Mouse (Mus musculus): Measurements from ENCODE around the gene Asic1. TPM values are rescaled to one million over a fixed set of nuclear protein-coding genes. Genes with fewer than 3 reads are reported as not detected.
"Not testable (repeated sequence)": the region's sequence is repeated elsewhere in the genome, so short reads cannot be mapped to it uniquely, and the experiment has no call there.

Gene Asic1
- total RNA-seq, 2 experiments from 2014 or later: 29.6 to 32.0 TPM

DNA sequence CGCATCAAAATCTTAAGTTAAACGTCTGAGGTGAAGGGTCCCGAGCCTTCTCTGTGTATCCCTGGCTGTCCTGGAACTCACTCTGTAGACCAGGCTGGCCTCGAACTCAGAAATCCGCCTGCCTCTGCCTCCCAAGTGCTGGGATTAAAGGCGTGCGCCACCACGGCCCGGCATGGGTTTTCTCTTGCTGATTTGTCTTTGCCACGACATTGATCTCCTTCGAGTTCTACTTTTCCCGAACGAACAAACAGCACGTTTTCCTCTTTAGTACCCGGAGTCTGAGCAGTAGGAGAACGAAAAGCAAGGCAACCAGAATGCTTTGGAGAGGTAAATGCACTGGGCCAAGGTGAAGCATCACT is 31.5 kb downstream of the Asic1 start:
- DNase-seq (ENCODE audit: extremely low spot score in 1 of 2, low spot score in 1 of 2): not testable (repeated sequence)

DNA sequence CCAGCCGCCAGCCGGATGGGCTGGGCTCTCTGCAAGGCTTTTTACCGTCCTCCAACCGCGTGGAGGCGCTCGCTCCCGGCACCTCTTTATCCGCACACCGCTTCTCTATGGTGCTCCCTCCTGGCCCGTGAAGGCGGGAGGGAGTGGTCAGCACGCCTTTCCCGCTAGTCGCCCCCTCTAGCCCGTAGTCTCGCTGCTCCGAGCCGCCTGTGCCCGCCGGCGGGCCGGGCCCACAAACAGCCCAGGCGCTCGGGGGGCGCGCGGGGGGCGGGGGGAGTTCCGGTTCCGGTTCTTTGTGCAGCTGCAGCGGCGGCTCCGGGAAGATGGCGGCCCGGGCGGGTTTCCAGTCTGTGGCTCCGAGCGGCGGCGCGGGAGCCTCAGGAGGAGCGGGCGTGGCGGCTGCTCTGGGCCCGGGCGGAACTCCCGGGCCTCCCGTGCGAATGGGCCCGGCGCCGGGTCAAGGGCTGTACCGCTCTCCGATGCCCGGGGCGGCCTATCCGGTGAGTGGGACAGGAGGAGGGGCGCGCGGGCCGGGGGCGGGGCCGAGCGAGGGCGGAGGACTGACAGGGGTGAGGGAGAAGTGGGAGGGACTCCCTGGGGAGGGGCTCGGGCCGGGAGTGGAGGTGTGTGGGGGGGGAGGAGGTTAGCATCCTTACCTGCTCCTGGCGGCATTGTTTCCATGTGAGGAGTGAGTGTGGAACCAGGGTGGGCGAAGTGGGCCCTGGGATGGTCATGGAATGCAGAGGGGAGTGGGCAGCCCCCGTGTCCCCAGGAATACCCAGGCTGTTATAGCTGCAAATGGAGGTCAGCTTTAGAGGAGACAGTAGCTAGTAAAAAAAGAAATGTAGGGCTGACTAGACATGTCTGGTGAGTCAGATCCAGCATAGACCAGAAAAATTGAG is 32.1 kb downstream of the Asic1 start, which contains the start of gene Smarcd1:
Gene Smarcd1, plus strand, starts transcription at position 131 of the 902 bp plus-strand sequence.
- DNase-seq (ENCODE audit: extremely low spot score in 1 of 2, low spot score in 1 of 2): peak; percentile 97 to 98

DNA sequence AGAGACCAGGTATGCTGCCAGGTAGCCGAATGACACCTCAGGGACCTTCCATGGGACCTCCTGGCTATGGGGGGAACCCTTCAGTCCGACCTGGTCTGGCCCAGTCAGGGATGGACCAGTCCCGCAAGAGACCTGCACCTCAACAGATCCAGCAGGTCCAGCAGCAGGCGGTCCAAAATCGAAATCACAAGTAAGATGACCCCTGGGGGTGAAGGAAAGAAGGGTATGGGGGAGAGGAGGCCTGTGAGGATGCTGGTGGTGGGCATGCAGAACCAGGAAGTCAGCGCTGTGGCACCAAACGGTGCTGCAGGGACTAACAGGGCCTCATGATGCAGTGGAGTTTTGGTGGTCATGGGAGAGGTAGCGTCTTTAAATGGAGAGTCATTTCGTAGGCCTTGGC is 32.9 kb downstream of the Asic1 start:
- no peak for DNase-seq (ENCODE audit: extremely low spot score in 1 of 2, low spot score in 1 of 2)

DNA sequence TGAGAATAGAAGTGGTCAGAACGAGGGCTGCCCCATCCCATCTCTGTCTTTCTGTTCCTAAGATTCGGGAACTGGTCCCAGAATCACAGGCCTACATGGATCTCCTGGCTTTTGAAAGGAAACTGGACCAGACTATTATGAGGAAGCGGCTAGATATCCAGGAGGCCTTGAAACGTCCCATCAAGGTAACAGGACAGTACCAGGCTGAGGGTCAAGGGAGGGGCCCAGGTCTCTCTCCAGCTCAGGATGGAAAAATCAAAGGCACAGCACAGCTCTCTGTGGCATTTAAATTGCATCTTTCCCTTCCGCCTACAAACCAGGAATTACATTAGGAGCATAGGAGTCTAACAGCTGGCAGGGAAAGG is 33.5 kb downstream of the Asic1 start:
- no peak for DNase-seq (ENCODE audit: extremely low spot score in 1 of 2, low spot score in 1 of 2)

DNA sequence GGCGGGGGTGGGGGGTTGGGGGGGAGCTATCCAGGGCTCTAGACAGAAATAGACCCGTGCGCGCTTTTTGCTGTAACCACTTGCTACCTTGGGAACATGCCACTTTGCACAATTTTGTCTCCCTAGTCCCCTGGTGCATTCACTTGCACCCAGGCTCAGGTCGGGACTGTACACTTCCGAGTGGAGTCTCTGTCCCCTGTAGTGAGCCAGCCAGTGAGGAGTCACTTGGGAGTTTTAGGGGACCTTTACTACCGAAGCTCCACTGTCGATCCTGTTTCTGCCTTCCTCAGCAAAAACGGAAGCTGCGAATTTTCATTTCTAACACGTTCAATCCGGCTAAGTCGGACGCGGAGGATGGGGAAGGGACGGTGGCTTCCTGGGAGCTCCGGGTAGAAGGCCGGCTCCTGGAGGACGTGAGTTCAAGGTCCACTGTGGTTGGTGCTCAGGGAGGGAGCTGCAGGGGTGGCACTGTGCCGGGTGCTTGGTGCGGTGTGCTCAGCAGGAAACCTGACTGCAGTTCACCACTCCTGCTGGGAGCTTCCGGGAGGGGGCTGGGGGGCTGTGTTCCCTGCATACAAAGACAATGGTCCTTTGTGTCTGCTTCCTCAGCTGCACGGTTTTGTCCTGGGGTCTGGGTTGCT is 34.0 kb downstream of the Asic1 start:
- no peak for DNase-seq (ENCODE audit: extremely low spot score in 1 of 2, low spot score in 1 of 2)

DNA sequence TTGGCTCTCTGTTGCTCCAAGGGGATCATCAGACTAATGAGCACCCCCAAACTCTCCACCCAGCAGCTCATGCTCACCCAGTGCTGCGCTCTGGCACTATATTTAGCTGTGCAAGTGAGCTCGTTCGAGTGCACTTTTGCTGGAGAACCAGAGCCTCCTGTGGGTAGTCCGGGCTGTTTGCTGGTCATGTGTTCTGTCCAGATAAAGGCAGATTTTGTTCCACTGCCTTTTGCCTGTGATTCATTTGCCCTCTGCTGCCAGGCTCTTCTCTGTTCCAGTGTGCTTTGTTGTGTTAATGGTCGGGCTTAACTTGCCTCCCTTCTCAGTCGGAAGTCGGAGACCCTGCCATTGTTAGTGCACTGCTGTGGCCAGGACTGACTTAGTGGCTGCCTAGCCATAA is 34.7 kb downstream of the Asic1 start:
- DNase-seq (ENCODE audit: extremely low spot score in 1 of 2, low spot score in 1 of 2): no peak

DNA sequence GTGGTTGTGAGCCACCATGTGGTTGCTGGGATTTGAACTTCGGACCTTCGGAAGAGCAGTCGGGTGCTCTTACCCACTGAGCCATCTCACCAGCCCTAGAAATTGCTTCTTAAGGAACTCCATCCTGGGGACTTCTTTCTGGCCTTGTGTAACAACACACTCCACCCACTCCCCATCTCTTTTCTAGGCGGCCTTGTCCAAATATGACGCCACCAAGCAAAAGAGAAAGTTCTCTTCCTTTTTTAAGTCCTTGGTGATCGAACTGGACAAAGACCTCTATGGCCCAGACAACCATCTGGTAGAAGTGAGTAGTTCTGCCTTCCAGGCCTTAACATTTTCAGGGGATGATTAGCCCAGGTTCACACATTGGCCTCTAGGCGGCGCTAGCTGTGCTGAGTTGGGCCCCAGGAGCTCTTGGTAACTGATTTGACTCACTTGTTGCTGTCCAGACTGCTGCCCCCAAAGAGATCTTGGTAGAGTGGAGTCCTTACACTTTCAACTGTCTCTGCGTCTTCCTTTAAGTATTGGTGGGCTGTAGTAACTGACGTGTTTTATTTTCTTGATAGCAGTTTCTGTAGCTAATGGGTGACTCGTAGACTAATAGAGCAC is 35.4 kb downstream of the Asic1 start, which contains the start of gene Gm17349:
Gene Gm17349, minus strand, starts transcription at position 51 of the 609 bp plus-strand sequence.
- peak in 1 of 2 experiments; percentile 66 for DNase-seq (ENCODE audit: extremely low spot score in 1 of 2, low spot score in 1 of 2)

DNA sequence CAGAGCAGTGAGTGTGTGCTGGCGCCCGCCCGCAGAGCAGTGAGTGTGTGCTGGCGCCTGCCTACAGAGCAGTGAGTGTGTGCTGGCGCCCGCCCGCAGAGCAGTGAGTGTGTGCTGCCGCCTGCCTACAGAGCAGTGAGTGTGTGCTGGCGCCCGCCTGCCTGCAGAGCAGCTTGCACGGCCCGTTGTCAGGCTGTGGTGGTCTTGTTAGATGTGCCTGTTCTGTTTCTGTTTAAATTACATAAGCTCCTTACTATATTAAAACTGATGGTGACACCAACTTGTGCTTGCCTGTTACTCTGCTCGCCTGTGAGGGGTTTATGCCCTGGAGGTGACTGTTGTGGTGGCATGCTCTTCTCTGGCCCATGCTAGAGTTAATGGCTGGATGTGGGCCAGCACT is 38.0 kb downstream of the Asic1 start:
- DNase-seq (ENCODE audit: extremely low spot score in 1 of 2, low spot score in 1 of 2): no peak

DNA sequence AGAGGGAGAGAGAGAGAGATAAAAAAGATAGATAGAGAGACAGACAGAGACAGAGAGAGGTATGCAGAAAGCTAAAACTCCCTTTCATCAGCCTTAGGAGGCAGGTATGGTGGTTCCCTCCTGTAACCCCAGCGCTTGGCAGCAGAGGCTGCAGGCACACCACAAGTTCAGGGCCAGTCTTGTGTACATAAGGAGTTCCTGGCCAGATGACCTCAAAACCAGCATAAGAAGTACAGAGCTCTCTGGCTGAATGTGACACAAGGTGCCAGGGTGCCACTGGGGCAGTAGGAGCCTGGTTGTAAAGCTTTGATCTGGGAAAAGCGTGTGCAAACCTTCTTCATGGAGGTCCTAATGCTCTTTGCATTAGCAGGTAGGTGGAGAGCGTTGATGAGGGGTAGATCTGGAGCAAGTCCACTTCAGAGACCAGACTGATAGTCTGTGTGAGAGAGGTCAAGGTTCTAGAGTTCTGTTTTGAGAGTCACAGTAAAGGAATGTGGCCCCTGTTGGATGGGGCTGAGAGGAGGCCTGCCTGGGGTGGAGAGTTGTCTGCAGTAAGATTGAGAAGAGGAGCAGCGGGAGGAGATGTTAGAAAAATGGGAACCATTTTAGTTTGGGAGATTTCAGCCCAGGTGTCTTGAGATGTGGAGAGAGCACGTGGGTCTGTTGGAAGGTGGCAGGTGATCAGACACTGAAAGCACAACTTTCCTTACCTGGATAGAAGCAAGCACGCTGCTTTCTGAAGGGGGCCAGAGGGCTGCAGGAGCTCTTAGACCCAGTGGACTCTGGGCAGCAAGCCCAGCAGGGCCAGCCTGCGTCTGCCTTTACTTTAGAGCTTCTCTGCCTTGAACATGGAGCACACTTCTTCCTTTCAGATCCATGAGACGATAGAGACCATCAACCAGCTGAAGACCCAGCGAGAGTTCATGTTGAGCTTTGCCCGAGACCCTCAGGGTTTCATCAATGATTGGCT is 40.3 kb downstream of the Asic1 start:
- DNase-seq (ENCODE audit: extremely low spot score in 1 of 2, low spot score in 1 of 2): no peak

DNA sequence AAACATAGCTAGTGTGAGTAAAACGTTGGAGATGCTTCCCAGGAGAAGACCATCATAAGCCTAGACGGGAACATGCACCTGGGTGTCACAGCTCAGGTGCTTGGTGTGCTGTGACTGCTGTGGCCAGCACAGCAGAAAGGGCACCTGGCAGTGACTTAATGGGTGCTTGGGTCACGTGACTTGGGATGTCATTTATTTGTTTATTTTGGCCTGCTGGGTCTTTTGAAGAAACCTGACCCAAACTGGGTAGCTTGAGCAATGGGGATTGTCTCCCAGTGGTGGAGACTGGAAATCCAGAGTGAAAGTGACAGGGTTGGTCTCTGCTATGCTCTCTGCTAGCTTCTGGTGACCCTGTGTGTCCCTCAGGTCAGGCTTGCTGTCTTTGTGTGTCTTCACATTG is 41.3 kb downstream of the Asic1 start:
- no peak for DNase-seq (ENCODE audit: extremely low spot score in 1 of 2, low spot score in 1 of 2)

DNA sequence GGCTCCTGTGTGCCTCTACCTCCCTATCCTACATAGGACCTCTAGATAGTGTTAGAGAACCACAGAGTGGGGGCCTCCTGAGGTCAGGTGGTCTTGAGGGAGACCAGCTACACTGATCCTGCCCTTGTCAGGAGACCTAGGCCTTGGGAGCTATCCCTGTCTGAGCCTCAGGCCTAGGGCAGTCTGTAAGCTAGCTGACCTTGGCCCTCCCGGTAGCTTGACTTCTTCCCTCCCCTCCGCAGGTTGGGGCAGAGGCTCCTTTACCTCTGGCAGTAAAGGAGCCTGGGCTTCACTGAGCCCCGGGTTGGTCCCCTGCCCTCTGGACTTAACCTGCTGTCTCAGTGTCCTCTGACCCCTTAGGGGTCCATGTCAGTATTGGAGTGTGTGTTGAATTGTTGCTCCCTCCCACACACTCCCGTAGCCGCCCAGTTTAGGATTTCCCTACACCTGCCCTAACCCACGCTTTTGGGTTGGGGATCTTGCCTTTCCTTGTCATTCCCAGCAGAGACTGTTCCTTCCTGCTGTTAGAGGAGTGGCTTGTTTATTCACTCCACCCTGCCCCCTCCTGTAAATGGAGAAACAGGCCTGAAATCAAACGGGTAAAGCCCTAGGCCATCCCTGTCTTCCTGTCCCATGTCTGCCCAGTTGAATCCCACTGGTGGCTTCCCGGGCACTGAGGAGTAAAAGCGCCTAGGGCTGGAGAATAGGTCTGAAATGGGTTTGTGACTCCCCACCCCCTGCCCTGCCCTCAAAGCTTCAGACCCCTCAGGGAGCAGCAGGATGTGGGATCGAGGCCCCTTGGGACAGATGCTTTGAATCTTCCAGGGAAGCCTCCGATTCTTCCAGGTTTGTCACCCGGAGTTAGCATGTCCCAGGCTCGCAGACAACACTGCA is 42.7 kb downstream of the Asic1 start:
- DNase-seq (ENCODE audit: extremely low spot score in 1 of 2, low spot score in 1 of 2): no peak

DNA sequence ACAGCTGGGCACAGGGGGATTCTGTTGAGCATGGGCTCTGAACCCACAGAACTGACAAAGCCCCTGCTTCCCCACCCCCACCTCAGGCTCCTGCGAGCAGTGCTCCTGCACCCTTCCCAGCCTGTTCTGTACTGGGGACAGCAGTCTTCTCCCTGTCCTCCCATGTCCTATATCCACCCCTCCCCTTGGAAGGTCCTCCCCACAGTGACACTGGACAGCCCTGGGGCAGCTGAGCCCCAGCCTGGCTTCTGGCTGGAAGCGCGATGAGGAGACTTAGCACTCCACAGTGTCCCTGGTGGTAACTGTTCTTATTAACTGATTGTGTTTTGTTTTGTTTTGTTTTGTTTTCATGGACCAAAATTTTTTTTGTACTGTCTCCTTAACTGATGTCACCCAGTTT is 43.4 kb downstream of the Asic1 start:
- no peak for DNase-seq (ENCODE audit: extremely low spot score in 1 of 2, low spot score in 1 of 2)

DNA sequence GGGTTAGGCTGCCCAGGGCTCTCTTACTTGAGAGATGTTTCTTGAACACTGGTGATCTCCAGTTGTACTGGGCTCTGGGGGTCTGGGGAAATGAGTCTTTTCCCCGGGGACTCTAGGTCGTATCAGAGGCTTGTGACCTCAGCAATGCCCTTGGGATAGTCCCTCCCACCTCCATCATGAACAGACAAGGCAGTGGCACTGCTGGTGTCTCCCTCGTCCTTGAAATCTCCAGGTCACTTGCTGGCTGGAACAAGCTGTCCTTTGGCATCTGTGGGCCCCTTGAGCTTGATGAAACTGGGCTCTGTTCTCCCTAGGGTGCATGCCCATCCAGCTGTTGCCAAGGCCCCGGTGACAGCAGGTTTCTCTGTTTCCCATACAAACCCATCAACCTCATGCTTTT is 44.0 kb downstream of the Asic1 start:
- no peak for DNase-seq (ENCODE audit: extremely low spot score in 1 of 2, low spot score in 1 of 2)

DNA sequence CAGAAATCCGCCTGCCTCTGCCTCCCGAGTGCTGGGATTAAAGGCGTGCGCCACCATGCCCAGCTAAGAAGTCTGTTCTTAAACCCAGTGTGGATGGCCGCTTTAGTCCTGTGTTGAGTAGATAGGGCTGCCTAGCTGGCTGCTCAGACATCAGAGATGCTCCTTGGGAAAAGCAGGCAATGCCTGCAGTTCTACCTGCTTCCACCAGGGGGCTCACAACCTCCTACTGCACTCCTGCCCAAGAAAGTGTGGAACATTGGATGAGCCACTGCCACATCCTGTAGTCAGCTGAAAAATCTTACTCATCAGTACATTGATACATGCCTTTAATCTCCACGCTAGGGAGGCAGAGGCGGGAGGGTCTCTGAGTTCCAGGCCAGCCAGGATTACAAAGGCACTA is 44.7 kb downstream of the Asic1 start:
- peak in 1 of 2 experiments; percentile 78 for DNase-seq (ENCODE audit: extremely low spot score in 1 of 2, low spot score in 1 of 2)

DNA sequence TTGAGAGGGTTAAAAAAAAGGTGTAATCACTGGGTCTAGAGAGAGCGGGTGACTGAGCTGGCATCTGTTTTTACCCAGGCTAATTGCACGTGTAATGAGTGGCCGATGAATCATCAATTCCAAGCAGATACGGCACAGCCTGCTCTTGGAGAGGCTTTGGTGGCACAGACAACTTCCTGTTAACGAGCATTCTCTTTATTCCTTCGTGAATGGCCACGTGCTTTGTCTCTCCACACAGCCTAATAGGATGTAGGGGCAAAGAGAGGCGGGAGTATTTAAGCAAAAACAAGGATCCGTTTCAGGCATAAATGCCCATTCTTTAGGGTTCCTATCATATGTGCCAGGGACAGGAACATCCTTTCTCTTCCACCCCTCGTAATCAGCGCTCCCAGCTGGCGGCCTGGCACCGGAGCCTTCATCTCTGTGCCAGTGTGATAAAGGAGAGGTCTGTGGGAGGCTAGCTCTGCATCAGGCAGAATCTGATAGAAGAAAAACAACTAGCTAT is 45.2 kb downstream of the Asic1 start:
- peak in 1 of 2 experiments; percentile 64 for DNase-seq (ENCODE audit: extremely low spot score in 1 of 2, low spot score in 1 of 2)

DNA sequence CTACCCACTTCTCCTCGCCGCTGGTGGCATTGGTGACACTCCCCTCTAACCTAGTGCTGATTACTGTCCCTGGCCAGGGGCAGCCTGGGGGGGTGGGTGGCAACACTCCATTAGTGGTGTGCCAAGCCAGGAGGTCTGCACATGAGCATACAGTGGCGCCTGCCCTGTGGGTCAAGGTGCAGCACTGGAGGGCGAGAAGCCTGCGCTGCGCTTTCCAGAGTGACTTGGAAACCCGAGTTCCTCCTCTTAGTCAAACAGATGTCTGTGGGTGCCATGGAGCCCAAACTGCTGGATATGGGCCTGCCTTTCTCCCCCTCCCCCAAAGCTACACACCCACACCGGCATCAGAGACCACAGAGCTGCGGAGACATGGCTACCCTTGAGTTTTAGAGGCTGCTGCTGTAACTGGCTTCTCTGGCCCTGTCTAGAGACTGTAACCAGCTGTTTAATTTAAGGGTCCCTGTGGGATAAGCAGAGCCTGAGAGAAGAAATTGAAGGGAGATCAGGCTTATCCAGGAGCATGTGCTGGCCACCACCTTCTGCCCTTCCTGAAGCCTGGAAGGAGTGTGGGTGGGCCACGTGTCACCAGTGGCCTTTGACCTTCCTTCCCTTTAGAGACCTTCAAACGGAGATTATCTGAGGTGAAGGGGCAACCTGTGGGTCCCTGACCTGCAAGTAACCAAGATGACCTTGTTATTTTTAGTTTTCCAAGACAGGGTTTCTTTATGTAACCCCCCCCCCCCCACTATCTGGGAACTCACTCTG is 46.0 kb downstream of the Asic1 start:
- DNase-seq (ENCODE audit: extremely low spot score in 1 of 2, low spot score in 1 of 2): no peak

DNA sequence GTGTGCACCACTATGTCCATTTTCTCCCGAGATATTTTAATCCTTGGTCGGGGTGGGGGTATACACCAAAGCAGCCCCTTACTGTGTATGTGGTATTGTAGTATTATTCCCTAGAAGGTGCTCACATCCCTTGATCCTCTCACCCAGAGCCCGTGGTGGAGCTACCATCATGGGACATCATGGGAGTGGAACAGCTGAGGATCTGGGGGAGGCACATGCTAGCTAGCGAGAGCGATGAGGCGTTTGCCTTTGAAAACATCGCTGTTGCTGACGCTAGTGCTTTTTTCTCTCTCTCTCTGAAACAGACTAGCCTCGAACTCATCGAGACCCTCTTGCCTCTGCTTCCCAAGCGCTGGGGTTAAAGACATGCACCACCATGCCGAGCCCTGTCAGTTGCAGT is 46.6 kb downstream of the Asic1 start:
- no peak for DNase-seq (ENCODE audit: extremely low spot score in 1 of 2, low spot score in 1 of 2)
